Mouse (Mus musculus): ENCODE data around the gene Plpp1.

The Plpp1 gene

GRCm38 (mm10) chr13:112818125-112818524, 17.5 kb downstream of the Plpp1 start:
- no peak for DNase-seq

GRCm38 (mm10) chr13:112822413-112822812, 21.8 kb downstream of the Plpp1 start:
- no peak for DNase-seq

- DNase-seq, result no peak
Observed at GRCm38 (mm10) chr13:112823236-112823910, 22.8 kb downstream of the Plpp1 start.

- no peak for DNase-seq
Observed at GRCm38 (mm10) chr13:112823911-112824648, 23.5 kb downstream of the Plpp1 start.

GRCm38 (mm10) chr13:112825479-112825878, 24.9 kb downstream of the Plpp1 start:
- no peak for DNase-seq

GRCm38 (mm10) chr13:112829619-112830018, 29.0 kb downstream of the Plpp1 start:
- DNase-seq, result no peak

GRCm38 (mm10) chr13:112832589-112832988, 32.0 kb downstream of the Plpp1 start:
- DNase-seq, result no peak

GRCm38 (mm10) chr13:112833253-112833894, 32.8 kb downstream of the Plpp1 start:
- no peak for DNase-seq

GRCm38 (mm10) chr13:112833895-112834263, 33.3 kb downstream of the Plpp1 start:
- DNase-seq, result no peak

GRCm38 (mm10) chr13:112835113-112835512, 34.5 kb downstream of the Plpp1 start:
- peak; percentile 53 for DNase-seq

- DNase-seq, result no peak
Observed at GRCm38 (mm10) chr13:112836951-112837350, 36.4 kb downstream of the Plpp1 start.

- no peak for DNase-seq
Observed at GRCm38 (mm10) chr13:112837621-112838155, 37.1 kb downstream of the Plpp1 start.

- no peak for DNase-seq
Observed at GRCm38 (mm10) chr13:112838562-112839232, 38.1 kb downstream of the Plpp1 start.

- no peak for DNase-seq
Observed at GRCm38 (mm10) chr13:112840241-112841087, 39.9 kb downstream of the Plpp1 start.

- no peak for DNase-seq
Observed at GRCm38 (mm10) chr13:112845931-112846330, 45.3 kb downstream of the Plpp1 start.

GRCm38 (mm10) chr13:112853710-112854316, 53.2 kb downstream of the Plpp1 start:
- no peak for DNase-seq

- DNase-seq, result peak; percentile 27
Observed at GRCm38 (mm10) chr13:112854402-112854801, 53.8 kb downstream of the Plpp1 start.

- DNase-seq, result no peak
Observed at GRCm38 (mm10) chr13:112857921-112858320, 57.3 kb downstream of the Plpp1 start.

GRCm38 (mm10) chr13:112859574-112860134, 59.1 kb downstream of the Plpp1 start:
- no peak for DNase-seq

- DNase-seq, result no peak
Observed at GRCm38 (mm10) chr13:112860370-112860769, 59.8 kb downstream of the Plpp1 start.

- DNase-seq, result no peak
Observed at GRCm38 (mm10) chr13:112860911-112861310, 60.3 kb downstream of the Plpp1 start.

Data from embryo, embryonic 11 days (tissue).